Mouse (Mus musculus) ES-E14 (cell line): Measurements from ENCODE around the gene Smo.

ENCODE experiments used
- CHD2 ChIP-seq: IDR thresholded peaks from 2 replicates; pipeline ENCODE4 v1.6.1; 2014; ENCODE audit warnings: mild to moderate bottlenecking, low read depth, low read length, inconsistent platforms
- MAFK ChIP-seq: IDR thresholded peaks from 2 replicates; pipeline ENCODE4 v1.6.1; 2014; ENCODE audit warnings: mild to moderate bottlenecking, low read depth, low read length, inconsistent platforms; ENCODE audit not compliant: insufficient read depth
- ZC3H11A ChIP-seq: IDR thresholded peaks from 2 replicates; pipeline ENCODE4 v1.6.1; 2012; ENCODE audit warnings: low read depth, mild to moderate bottlenecking, inconsistent platforms, low read length, borderline replicate concordance
- ZNF384 ChIP-seq: IDR thresholded peaks from 2 replicates; pipeline ENCODE4 v1.6.1; 2012; ENCODE audit warnings: low read depth, low read length, inconsistent platforms

- no peak for TF ChIP-seq ZC3H11A
- TF ChIP-seq ZNF384 = no peak
- no peak for TF ChIP-seq CHD2
- no peak for TF ChIP-seq MAFK
Observed at GRCm38 (mm10) chr6:29735336-29735688, at the start of gene Smo.
